Mouse (Mus musculus) liver, embryonic 15.5 days (tissue): ENCODE measurements at regions not wholly inside any gene's neighbourhood (a gene's known extent, or its start where the extent isn't known, plus 50 kb on each side); places are given as distances from the start of the nearest gene placed in this dataset.
"Not testable (repeated sequence)": the region's sequence is repeated elsewhere in the genome, so short reads cannot be mapped to it uniquely, and the experiment has no call there.

Experiments
- ATAC-seq: fragments of 200-750 bp; cut with Nextera tagmentation; 2 replicates; pipeline ENCODE4 v1.8.0; 2017; ENCODE audit warnings: moderate number of reproducible peaks, mild to moderate bottlenecking, moderate library complexity; ENCODE audit not compliant: insufficient read depth
- H3K27ac ChIP-seq: fragments of 300-500 bp; sonication (generic); replicated peaks from 2 replicates; pipeline ENCODE4 v1.5.1; 2015; ENCODE audit warnings: mild to moderate bottlenecking, inconsistent platforms
- H3K27me3 ChIP-seq: fragments of 300-500 bp; sonication (generic); 2 replicates; pipeline ENCODE4 v1.6.1; 2015; ENCODE audit warnings: mild to moderate bottlenecking, inconsistent platforms
- H3K36me3 ChIP-seq: fragments of 300-500 bp; sonication (generic); replicated peaks from 2 replicates; pipeline ENCODE4 v1.6.1; 2015; ENCODE audit warnings: moderate library complexity, mild to moderate bottlenecking, inconsistent platforms
- H3K4me1 ChIP-seq: fragments of 300-500 bp; sonication (generic); replicated peaks from 2 replicates; pipeline ENCODE4 v1.6.1; 2015; ENCODE audit warnings: inconsistent platforms
- H3K4me2 ChIP-seq: fragments of 300-500 bp; sonication (generic); 2 replicates; pipeline ENCODE4 v1.6.1; 2015; ENCODE audit warnings: moderate library complexity, mild to moderate bottlenecking, inconsistent platforms
- H3K4me3 ChIP-seq: fragments of 300-500 bp; sonication (generic); replicated peaks from 2 replicates; pipeline ENCODE4 v1.5.1; 2015; ENCODE audit warnings: mild to moderate bottlenecking, inconsistent platforms
- H3K9ac ChIP-seq: fragments of 300-500 bp; sonication (generic); 2 replicates; pipeline ENCODE4 v1.6.1; 2015; ENCODE audit warnings: moderate library complexity, mild to moderate bottlenecking, inconsistent platforms
- H3K9me3 ChIP-seq: fragments of 300-500 bp; sonication (generic); replicated peaks from 2 replicates; pipeline ENCODE4 v1.6.1; 2016; ENCODE audit warnings: inconsistent platforms
- WGBS: fragments of 180-500 bp; shearing (Covaris S2); methylation state at CpG from one replicate; pipeline ENCODE4 v1.1.7; 2015; ENCODE audit warnings: mixed read lengths; ENCODE audit not compliant: insufficient replicate concordance; 5-methylcytosine and 5-hydroxymethylcytosine counted together

- Histone ChIP-seq H3K27ac (no peak overlapping the region), H3K36me3 (no peaks in the 10 kb centered on the region), H3K4me3 (no peak overlapping the region), H3K4me2 (no peak overlapping the region), H3K27me3 (no peaks in the 10 kb centered on the region), H3K9me3 (no peaks in the 10 kb centered on the region), H3K4me1 (no peaks in the 10 kb centered on the region), H3K9ac (no peak overlapping the region)
- no peak for ATAC-seq
- WGBS: 51% methylated on average over 3 of the region's 3 CpGs
Observed at GRCm38 (mm10) chr2:3916365-3916764, 101.2 kb upstream of the Frmd4a start.

GRCm38 (mm10) chr2:3918156-3918555 is 99.4 kb upstream of the Frmd4a start:
- Histone ChIP-seq H3K9me3 (no peaks in the 10 kb centered on the region), H3K36me3 (no peaks in the 10 kb centered on the region), H3K9ac (no peak overlapping the region), H3K27me3 (no peaks in the 10 kb centered on the region), H3K4me2 (no peak overlapping the region), H3K4me1 (no peaks in the 10 kb centered on the region), H3K4me3 (no peak overlapping the region), H3K27ac (no peak overlapping the region)
- 58% methylated on average over 6 of the region's 6 CpGs for WGBS
- ATAC-seq: no peak

GRCm38 (mm10) chr2:3919893-3920292 is 97.6 kb upstream of the Frmd4a start:
- no peaks in the 10 kb centered on the region for H3K36me3 ChIP-seq
- no peak overlapping the region for H3K4me2 ChIP-seq
- H3K4me3 ChIP-seq: no peak overlapping the region
- WGBS: 42% methylated on average over 3 of the region's 3 CpGs
- H3K4me1 ChIP-seq: no peaks in the 10 kb centered on the region
- no peak overlapping the region for H3K27ac ChIP-seq
- no peak for ATAC-seq
- no peak overlapping the region for H3K9ac ChIP-seq
- no peaks in the 10 kb centered on the region for H3K9me3 ChIP-seq
- no peaks in the 10 kb centered on the region for H3K27me3 ChIP-seq

- not testable (repeated sequence) for H3K36me3 ChIP-seq, ATAC-seq, H3K4me2 ChIP-seq, H3K9ac ChIP-seq, H3K27me3 ChIP-seq, H3K4me1 ChIP-seq, H3K9me3 ChIP-seq, H3K27ac ChIP-seq, H3K4me3 ChIP-seq
- WGBS: 67% methylated on average over 2 of the region's 2 CpGs
Observed at GRCm38 (mm10) chr2:3921084-3921483, 96.4 kb upstream of the Frmd4a start.

- Histone ChIP-seq H3K36me3 (no peaks in the 10 kb centered on the region), H3K27me3 (no peaks in the 10 kb centered on the region)
Observed at GRCm38 (mm10) chr2:3922739-3923138, 94.8 kb upstream of the Frmd4a start.

GRCm38 (mm10) chr2:3924696-3925095 is 92.8 kb upstream of the Frmd4a start:
- WGBS: 62% methylated on average over 6 of the region's 6 CpGs
- Histone ChIP-seq H3K4me1 (no peaks in the 10 kb centered on the region), H3K27ac (no peak overlapping the region), H3K4me2 (no peak overlapping the region), H3K9ac (no peak overlapping the region), H3K4me3 (no peak overlapping the region), H3K9me3 (no peaks in the 10 kb centered on the region), H3K27me3 (no peaks in the 10 kb centered on the region), H3K36me3 (no peaks in the 10 kb centered on the region)
- no peak for ATAC-seq

More at GRCm38 (mm10) chr2:3922739-3923138, 94.8 kb upstream of the Frmd4a start:
- Histone ChIP-seq H3K4me3 (no peak overlapping the region), H3K9me3 (no peaks in the 10 kb centered on the region), H3K4me1 (no peaks in the 10 kb centered on the region), H3K9ac (no peak overlapping the region), H3K4me2 (no peak overlapping the region), H3K27ac (no peak overlapping the region)
- 46% methylated on average over 4 of the region's 4 CpGs for WGBS
- no peak for ATAC-seq

DNA sequence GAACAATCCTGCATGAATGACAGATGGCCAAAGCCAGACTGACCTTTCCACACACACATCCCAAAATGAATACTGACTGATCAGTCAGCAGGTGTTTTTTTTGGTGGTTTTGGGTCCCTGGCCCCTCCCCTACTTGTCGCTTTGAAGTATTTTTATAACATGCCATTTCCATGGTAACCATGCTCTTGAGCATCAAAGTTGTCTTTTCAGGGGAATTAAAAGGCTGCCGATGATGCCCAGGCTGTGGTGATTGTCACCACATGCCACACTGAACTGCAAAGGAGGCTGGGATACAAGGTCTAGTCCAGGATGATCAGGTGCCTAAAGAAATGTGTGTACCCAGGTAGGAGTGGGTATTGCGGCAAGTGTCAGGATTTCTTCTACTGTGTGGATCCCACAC is 92.3 kb upstream of the Frmd4a start:
- WGBS: 70% methylated on average over 3 of the region's 3 CpGs

DNA sequence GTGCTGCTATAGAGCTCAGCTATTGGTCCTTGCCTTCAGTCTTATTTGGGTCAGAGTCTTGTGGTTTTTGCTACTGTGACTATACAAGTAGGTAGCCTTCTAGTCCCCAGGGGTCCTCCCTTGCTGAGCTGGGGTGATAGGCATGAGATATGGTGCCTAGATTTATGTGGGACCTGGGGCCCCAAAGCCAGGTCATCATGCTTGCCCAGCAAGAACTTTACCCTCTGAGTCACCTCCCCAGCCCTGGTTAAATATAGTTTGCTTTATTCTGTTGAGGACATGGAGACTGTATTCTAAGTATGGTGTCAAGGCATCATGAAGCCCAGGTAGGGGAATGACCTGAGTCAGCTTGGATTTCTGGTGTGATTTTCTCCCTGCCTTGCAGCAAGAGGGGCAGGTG is 91.4 kb upstream of the Frmd4a start:
- Histone ChIP-seq H3K36me3 (no peaks in the 10 kb centered on the region), H3K27ac (no peak overlapping the region), H3K4me1 (no peaks in the 10 kb centered on the region), H3K9me3 (no peaks in the 10 kb centered on the region), H3K9ac (no peak overlapping the region), H3K27me3 (no peaks in the 10 kb centered on the region), H3K4me3 (no peak overlapping the region), H3K4me2 (no peak overlapping the region)
- no peak for ATAC-seq

More for the DNA sequence above, 92.3 kb upstream of the Frmd4a start:
- H3K36me3 ChIP-seq: no peaks in the 10 kb centered on the region
- ATAC-seq: no peak
- no peak overlapping the region for H3K4me2 ChIP-seq
- H3K4me1 ChIP-seq: no peaks in the 10 kb centered on the region
- H3K27me3 ChIP-seq: no peaks in the 10 kb centered on the region
- H3K27ac ChIP-seq: no peak overlapping the region
- H3K9ac ChIP-seq: no peak overlapping the region
- no peaks in the 10 kb centered on the region for H3K9me3 ChIP-seq
- no peak overlapping the region for H3K4me3 ChIP-seq

DNA sequence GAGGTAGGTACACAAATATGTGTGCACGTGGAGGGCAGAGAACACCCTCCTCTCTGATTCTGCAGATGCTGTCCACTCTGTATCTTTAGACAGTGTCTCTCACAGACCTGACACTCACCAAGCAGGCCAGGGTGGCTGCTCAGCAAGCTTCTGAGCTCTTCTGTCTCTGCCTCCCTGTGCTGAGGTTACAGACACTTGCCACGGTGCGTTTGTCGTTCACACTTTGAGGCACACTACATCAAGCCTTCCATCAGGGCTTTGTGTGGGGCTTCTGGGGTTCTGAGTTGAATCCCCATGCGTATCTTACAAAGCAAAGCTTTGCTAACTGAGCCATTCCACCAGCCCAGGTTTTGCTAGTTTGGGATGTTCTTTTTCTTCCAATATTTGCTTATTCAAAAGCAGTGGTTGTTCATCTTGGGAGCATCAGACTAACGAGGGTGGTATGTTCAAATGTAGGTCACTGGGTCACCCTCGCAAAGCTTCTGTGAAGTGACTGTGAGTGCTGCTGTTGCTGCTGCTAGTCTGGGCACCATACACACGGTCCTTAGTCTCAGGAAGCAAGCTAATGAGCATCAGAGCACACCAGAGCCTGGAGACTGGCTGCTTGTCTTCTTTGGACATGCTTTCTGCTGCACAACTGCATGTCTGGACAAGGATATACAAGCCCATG is 90.2 kb upstream of the Frmd4a start:
- WGBS: 55% methylated on average over 8 of the region's 8 CpGs
- no peaks in the 10 kb centered on the region for H3K27me3 ChIP-seq
- ATAC-seq: no peak
- no peaks in the 10 kb centered on the region for H3K36me3 ChIP-seq
- H3K4me3 ChIP-seq: no peak overlapping the region
- no peaks in the 10 kb centered on the region for H3K9me3 ChIP-seq
- no peak overlapping the region for H3K27ac ChIP-seq
- no peak overlapping the region for H3K9ac ChIP-seq
- H3K4me2 ChIP-seq: no peak overlapping the region
- no peaks in the 10 kb centered on the region for H3K4me1 ChIP-seq

GRCm38 (mm10) chr2:3927853-3928252 is 89.7 kb upstream of the Frmd4a start:
- no peak for ATAC-seq

GRCm38 (mm10) chr2:3930650-3931049 is 86.9 kb upstream of the Frmd4a start:
- ATAC-seq: no peak
- H3K9ac ChIP-seq: no peak overlapping the region
- no peak overlapping the region for H3K4me2 ChIP-seq
- H3K4me3 ChIP-seq: no peak overlapping the region
- H3K4me1 ChIP-seq: no peaks in the 10 kb centered on the region
- WGBS: 58% methylated on average over 5 of the region's 5 CpGs
- H3K27ac ChIP-seq: no peak overlapping the region
- no peaks in the 10 kb centered on the region for H3K36me3 ChIP-seq
- H3K9me3 ChIP-seq: no peaks in the 10 kb centered on the region
- H3K27me3 ChIP-seq: no peaks in the 10 kb centered on the region

More at GRCm38 (mm10) chr2:3927853-3928252, 89.7 kb upstream of the Frmd4a start:
- Histone ChIP-seq H3K4me2 (no peak overlapping the region), H3K27me3 (no peaks in the 10 kb centered on the region), H3K4me1 (no peaks in the 10 kb centered on the region), H3K4me3 (no peak overlapping the region), H3K27ac (no peak overlapping the region), H3K9me3 (no peaks in the 10 kb centered on the region), H3K36me3 (no peaks in the 10 kb centered on the region), H3K9ac (no peak overlapping the region)
- WGBS: 76% methylated on average over 4 of the region's 4 CpGs

DNA sequence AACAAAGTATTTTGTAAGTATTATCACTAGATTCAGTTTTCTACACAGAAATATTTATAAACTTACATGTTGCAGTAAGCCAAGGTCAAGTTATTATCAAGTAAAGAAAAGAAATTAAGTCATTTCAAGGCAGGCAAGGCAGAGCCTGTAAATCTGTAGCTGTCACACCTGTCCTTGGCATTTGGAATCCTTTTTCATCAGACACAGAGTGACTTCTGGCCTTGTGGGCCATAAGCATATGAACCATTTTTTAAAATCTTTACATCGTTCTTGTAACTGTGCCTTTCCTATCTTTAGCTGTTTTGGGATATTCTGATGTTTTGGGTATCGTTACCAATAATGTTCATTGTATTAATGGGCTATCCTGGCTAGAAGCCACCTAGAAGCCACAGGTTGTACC is 76.7 kb upstream of the Frmd4a start:
- Histone ChIP-seq H3K9me3 (no peaks in the 10 kb centered on the region), H3K9ac (no peak overlapping the region), H3K4me2 (no peak overlapping the region), H3K27ac (no peak overlapping the region), H3K36me3 (no peaks in the 10 kb centered on the region), H3K4me3 (no peak overlapping the region), H3K27me3 (no peaks in the 10 kb centered on the region), H3K4me1 (no peaks in the 10 kb centered on the region)
- no peak for ATAC-seq
- WGBS: 45% methylated on average over 2 of the region's 2 CpGs
